8 mouse cellular contexts compared by ENCODE assay signal in genomic region chr9:123479876-123480252, GRCm38 (mm10). TPM values are rescaled to one million over a fixed set of nuclear protein-coding genes. Genes with fewer than 3 reads are reported as not detected.
DNase-seq lines count a peak whose midpoint lies in the region; ATAC-seq and TF ChIP-seq lines count a peak whose summit lies in the region.

No protein-coding gene starts in this region.

- H3ac ChIP-seq in C2C12 (ENCODE audit: control insufficient read depth, insufficient read length, low read depth) = peak overlapping the region; percentile 21

- peaks cover 63% of the 10 kb centered on the region for H3K79me2 ChIP-seq in C2C12 (ENCODE audit: control insufficient read depth, insufficient read depth)

- no peaks in the 10 kb centered on the region for H3K27me3 ChIP-seq in heart, embryonic 10.5 days (ENCODE audit: insufficient read depth, poor library complexity, severe bottlenecking)
- H3K27me3 ChIP-seq in C2C12 (ENCODE audit: control insufficient read depth, insufficient read depth, insufficient read length) = no peaks in the 10 kb centered on the region
- no peaks in the 10 kb centered on the region for H3K27me3 ChIP-seq in heart, embryonic 15.5 days
- no peaks in the 10 kb centered on the region for H3K27me3 ChIP-seq in liver, embryonic 15.5 days

- ATAC-seq in heart, embryonic 15.5 days (replicated peaks; ENCODE audit: insufficient number of reproducible peaks, insufficient read depth, low FRiP score, low read depth) = no peak
- no peak for ATAC-seq in liver, embryonic 15.5 days (ENCODE audit: insufficient read depth)

- peaks cover 61% of the 10 kb centered on the region for H3K79me3 ChIP-seq in C2C12 (ENCODE audit: low read depth)

- no peaks in the 10 kb centered on the region for H3K9me3 ChIP-seq in heart, embryonic 10.5 days
- no peaks in the 10 kb centered on the region for H3K9me3 ChIP-seq in heart, embryonic 15.5 days (replicated peaks)
- H3K9me3 ChIP-seq in liver, embryonic 15.5 days (replicated peaks) = no peaks in the 10 kb centered on the region

- TF ChIP-seq CTCF in C2C12 (IDR thresholded peaks at IDR 0.05; ENCODE audit: control insufficient read depth, insufficient read depth, insufficient read length) = no peak

- H3K4me1 ChIP-seq in heart, embryonic 10.5 days = peaks cover 66% of the 10 kb centered on the region
- H3K4me1 ChIP-seq in heart, embryonic 15.5 days (replicated peaks) = peaks cover 68% of the 10 kb centered on the region
- H3K4me1 ChIP-seq in liver, embryonic 15.5 days (replicated peaks) = peaks cover 75% of the 10 kb centered on the region

- H3K27ac ChIP-seq in heart, embryonic 10.5 days = peak overlapping the region; percentile 92
- no peak overlapping the region for H3K27ac ChIP-seq in heart, embryonic 15.5 days
- H3K27ac ChIP-seq in liver, embryonic 15.5 days (replicated peaks) = peak overlapping the region; percentile 88

- peak overlapping the region; percentile 79 for H3K9ac ChIP-seq in heart, embryonic 15.5 days
- H3K9ac ChIP-seq in liver, embryonic 15.5 days = peak overlapping the region; percentile 81

- H3K4me3 ChIP-seq in heart, embryonic 10.5 days = peak overlapping the region; percentile 73
- peak overlapping the region; percentile 57 for H3K4me3 ChIP-seq in C2C12 (ENCODE audit: insufficient read depth, poor library complexity, severe bottlenecking)
- peak overlapping the region; percentile 68 for H3K4me3 ChIP-seq in heart, embryonic 15.5 days
- peak overlapping the region; percentile 84 for H3K4me3 ChIP-seq in liver, embryonic 15.5 days (replicated peaks)

- peak overlapping the region; percentile 96 for H3K4me2 ChIP-seq in heart, embryonic 15.5 days
- peak overlapping the region; percentile 94 for H3K4me2 ChIP-seq in liver, embryonic 15.5 days

- no peak for DNase-seq in heart, embryonic 10.5 days (ENCODE audit: low spot score)
- DNase-seq in heart, adult 8-10 months (ENCODE audit: low spot score) = no peak
- no peak for DNase-seq in right cerebral cortex, adult 18-20 months
- DNase-seq in adrenal gland, postnatal 4 days (ENCODE audit: low spot score in 2 of 2) = no peak
- DNase-seq in retina, postnatal 1 day = no peak

- peaks cover 29% of the 10 kb centered on the region for H3K36me3 ChIP-seq in heart, embryonic 10.5 days
- H3K36me3 ChIP-seq in C2C12 (ENCODE audit: control insufficient read depth, insufficient read depth) = peaks cover 31% of the 10 kb centered on the region
- peaks cover 10% of the 10 kb centered on the region for H3K36me3 ChIP-seq in heart, embryonic 15.5 days
- peaks cover 43% of the 10 kb centered on the region for H3K36me3 ChIP-seq in liver, embryonic 15.5 days (replicated peaks)

- WGBS in heart, embryonic 10.5 days = 85% methylated on average over 8 of the region's 8 CpGs
- WGBS in heart, embryonic 15.5 days = 79% methylated on average over 8 of the region's 8 CpGs
- WGBS in liver, embryonic 15.5 days (ENCODE audit: insufficient replicate concordance) = 79% methylated on average over 8 of the region's 8 CpGs

TF ChIP-seq in C2C12, 6 proteins besides CTCF, POLR2A, EP300 and RAD21:
- TF ChIP-seq MYOG (IDR thresholded peaks at IDR 0.05; ENCODE audit: control insufficient read depth, extremely low read depth, insufficient read length) (no peak), MYOD1 (IDR thresholded peaks at IDR 0.05; ENCODE audit: control insufficient read depth, insufficient read length, low read depth) (no peak), USF1 (IDR thresholded peaks at IDR 0.05; ENCODE audit: low read depth) (no peak), MAX (IDR thresholded peaks at IDR 0.05) (no peak), FOSL1 (IDR thresholded peaks at IDR 0.05; ENCODE audit: insufficient read depth, low read length, poor library complexity, severe bottlenecking) (no peak), CEBPB (IDR thresholded peaks at IDR 0.05; ENCODE audit: low read depth) (no peak)
TF ChIP-seq in C2C12: peak in this region for 0.

RNA-seq across cellular contexts. Expression of gene Limd1, which starts 1.4 kb away (rescaled TPM):
- polyA plus RNA-seq in heart, embryonic 10.5 days (2016; fragmentation: Nextera tagmentation; extraction: Ambion mirVana) = 39.0 and 39.2 TPM in 2 replicates
- total RNA-seq in heart, adult 8-10 months (2022) = 10 to 100 TPM; 34.0 to 52.2 (median 36.9) TPM
- 20.0 TPM for polyA plus RNA-seq in C2C12 (2012; fragmentation: generic; extraction: Trizol)
- polyA plus RNA-seq in heart, embryonic 15.5 days (2015; fragmentation: Nextera tagmentation; extraction: Ambion mirVana) = 50.3 and 56.1 TPM in 2 replicates
- 22.8 and 23.2 TPM in 2 replicates for polyA plus RNA-seq in liver, embryonic 15.5 days (2015; fragmentation: Nextera tagmentation; extraction: Ambion mirVana)
- 10 to 100 TPM; 41.7 to 47.3 TPM for total RNA-seq in adrenal gland, postnatal 4 days (2021)

RNA-seq across cellular contexts. Expression of gene Sacm1l, which starts 49.7 kb away (rescaled TPM):
- 42.6 and 48.6 TPM in 2 replicates for polyA plus RNA-seq in heart, embryonic 10.5 days (2016; fragmentation: Nextera tagmentation; extraction: Ambion mirVana)
- 10 to 100 TPM; 29.5 to 36.0 (median 32.5) TPM for total RNA-seq in heart, adult 8-10 months (2022)
- polyA plus RNA-seq in C2C12 (2012; fragmentation: generic; extraction: Trizol) = 9.1 TPM
- polyA plus RNA-seq in heart, embryonic 15.5 days (2015; fragmentation: Nextera tagmentation; extraction: Ambion mirVana) = 43.9 and 45.3 TPM in 2 replicates
- polyA plus RNA-seq in liver, embryonic 15.5 days (2015; fragmentation: Nextera tagmentation; extraction: Ambion mirVana) = 25.7 and 26.5 TPM in 2 replicates
- 10 to 100 TPM; 47.0 to 59.8 TPM for total RNA-seq in adrenal gland, postnatal 4 days (2021)
